Mouse (Mus musculus): Measurements from ENCODE around the gene Pctp.

- TF ChIP-seq CTCF (IDR thresholded peaks at IDR 0.05; ENCODE audit: low read depth, low read length) (no peak), POLR2A (IDR thresholded peaks at IDR 0.05; ENCODE audit: extremely low read depth, insufficient read depth, low read length) (no peak)
Measured at GRCm38 (mm10) chr11:89996856-89997255, 5.8 kb downstream of the Pctp start.
